Mouse (Mus musculus): ENCODE measurements at regions not wholly inside any gene's neighbourhood (a gene's known extent, or its start where the extent isn't known, plus 50 kb on each side); places are given as distances from the start of the nearest gene placed in this dataset.

GRCm38 (mm10) chr4:56374466-56374865, 365.4 kb upstream of the Gm26657 start:
- TF ChIP-seq CTCF (IDR thresholded peaks at IDR 0.05; ENCODE audit: borderline replicate concordance, extremely low read depth, insufficient read depth, insufficient read length) (peak; percentile 14; the same call in 1 of the 2 replicates), POLR2A (IDR thresholded peaks at IDR 0.05; ENCODE audit: borderline replicate concordance, extremely low read depth, insufficient read depth, insufficient read length, poor library complexity, severe bottlenecking) (no peak)

All from brain, embryonic 14.5 days (tissue).